Mouse (Mus musculus): Measurements from ENCODE around the gene Ank3.

Gene Ank3

GRCm38 (mm10) chr10:69399814-69400385, 1.3 kb downstream of the Ank3 start:
- no peak for ATAC-seq (ENCODE audit: insufficient number of reproducible peaks, low FRiP score, low TSS enrichment)

GRCm38 (mm10) chr10:69405431-69405830, 6.9 kb downstream of the Ank3 start:
- ATAC-seq (ENCODE audit: insufficient number of reproducible peaks, low FRiP score, low TSS enrichment): no peak

- no peak for ATAC-seq (ENCODE audit: insufficient number of reproducible peaks, low FRiP score, low TSS enrichment)
Observed at GRCm38 (mm10) chr10:69414888-69415287, 16.3 kb downstream of the Ank3 start.

- ATAC-seq (ENCODE audit: insufficient number of reproducible peaks, low FRiP score, low TSS enrichment): no peak
Observed at GRCm38 (mm10) chr10:69418716-69419115, 20.1 kb downstream of the Ank3 start.

GRCm38 (mm10) chr10:69420306-69420705, 21.7 kb downstream of the Ank3 start:
- no peak for ATAC-seq (ENCODE audit: insufficient number of reproducible peaks, low FRiP score, low TSS enrichment)

- ATAC-seq (ENCODE audit: insufficient number of reproducible peaks, low FRiP score, low TSS enrichment): no peak
Observed at GRCm38 (mm10) chr10:69424051-69424450, 25.5 kb downstream of the Ank3 start.

- ATAC-seq (ENCODE audit: insufficient number of reproducible peaks, low FRiP score, low TSS enrichment): no peak
Observed at GRCm38 (mm10) chr10:69430138-69430537, 31.6 kb downstream of the Ank3 start.

GRCm38 (mm10) chr10:69431101-69431500, 32.5 kb downstream of the Ank3 start:
- ATAC-seq (ENCODE audit: insufficient number of reproducible peaks, low FRiP score, low TSS enrichment): no peak

GRCm38 (mm10) chr10:69435213-69435612, 36.6 kb downstream of the Ank3 start:
- ATAC-seq (ENCODE audit: insufficient number of reproducible peaks, low FRiP score, low TSS enrichment): no peak

GRCm38 (mm10) chr10:69439449-69439848, 40.9 kb downstream of the Ank3 start:
- ATAC-seq (ENCODE audit: insufficient number of reproducible peaks, low FRiP score, low TSS enrichment): no peak

- ATAC-seq (ENCODE audit: insufficient number of reproducible peaks, low FRiP score, low TSS enrichment): no peak
Observed at GRCm38 (mm10) chr10:69444546-69444945, 46.0 kb downstream of the Ank3 start.

- no peak for ATAC-seq (ENCODE audit: insufficient number of reproducible peaks, low FRiP score, low TSS enrichment)
Observed at GRCm38 (mm10) chr10:69445951-69446350, 47.4 kb downstream of the Ank3 start.

- no peak for ATAC-seq (ENCODE audit: insufficient number of reproducible peaks, low FRiP score, low TSS enrichment)
Observed at GRCm38 (mm10) chr10:69446566-69446965, 48.0 kb downstream of the Ank3 start.

- ATAC-seq (ENCODE audit: insufficient number of reproducible peaks, low FRiP score, low TSS enrichment): no peak
Observed at GRCm38 (mm10) chr10:69447308-69447707, 48.7 kb downstream of the Ank3 start.

- no peak for ATAC-seq (ENCODE audit: insufficient number of reproducible peaks, low FRiP score, low TSS enrichment)
Observed at GRCm38 (mm10) chr10:69448174-69448573, 49.6 kb downstream of the Ank3 start.

- no peak for ATAC-seq (ENCODE audit: insufficient number of reproducible peaks, low FRiP score, low TSS enrichment)
Observed at GRCm38 (mm10) chr10:69451006-69451405, 52.4 kb downstream of the Ank3 start.

- ATAC-seq (ENCODE audit: insufficient number of reproducible peaks, low FRiP score, low TSS enrichment): no peak
Observed at GRCm38 (mm10) chr10:69452180-69452977, 53.8 kb downstream of the Ank3 start.

- no peak for ATAC-seq (ENCODE audit: insufficient number of reproducible peaks, low FRiP score, low TSS enrichment)
Observed at GRCm38 (mm10) chr10:69453531-69453930, 55.0 kb downstream of the Ank3 start.

GRCm38 (mm10) chr10:69454480-69454879, 55.9 kb downstream of the Ank3 start:
- ATAC-seq (ENCODE audit: insufficient number of reproducible peaks, low FRiP score, low TSS enrichment): no peak

GRCm38 (mm10) chr10:69464826-69465225, 66.3 kb downstream of the Ank3 start:
- no peak for ATAC-seq (ENCODE audit: insufficient number of reproducible peaks, low FRiP score, low TSS enrichment)

GRCm38 (mm10) chr10:69465558-69466200, 67.1 kb downstream of the Ank3 start:
- ATAC-seq (ENCODE audit: insufficient number of reproducible peaks, low FRiP score, low TSS enrichment): no peak

GRCm38 (mm10) chr10:69466201-69466585, 67.6 kb downstream of the Ank3 start:
- no peak for ATAC-seq (ENCODE audit: insufficient number of reproducible peaks, low FRiP score, low TSS enrichment)
